Mouse (Mus musculus): ENCODE data around the gene Abl2.

DNA sequence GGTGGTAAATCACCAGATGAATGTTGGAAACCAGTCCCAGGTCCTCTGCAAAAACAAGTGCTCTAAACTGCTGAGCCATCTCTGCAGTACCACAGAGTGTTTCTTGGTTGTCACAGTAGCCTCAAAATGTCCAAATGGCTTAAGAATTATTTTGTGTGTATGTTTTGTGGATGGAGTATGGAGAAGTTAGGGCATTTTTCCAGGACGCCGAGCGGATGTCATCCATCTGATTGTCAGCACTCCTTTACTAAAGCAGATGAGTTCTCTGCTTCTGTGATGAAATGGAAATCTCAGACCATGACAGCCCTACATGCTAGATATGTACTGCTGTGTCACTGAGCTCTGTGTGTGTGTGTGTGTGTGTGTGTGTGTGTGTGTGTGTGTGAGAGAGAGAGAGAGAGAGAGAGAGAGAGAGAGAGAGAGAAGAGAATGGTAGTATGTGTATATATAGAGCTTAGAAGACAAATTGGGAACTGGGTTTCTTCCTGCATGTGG lies 31.3 kb downstream of the Abl2 start:
- TF ChIP-seq CEBPB (IDR thresholded peaks at IDR 0.05; ENCODE audit: insufficient read depth, poor library complexity, severe bottlenecking): no peak
- no peak for TF ChIP-seq E2F4 (IDR thresholded peaks at IDR 0.05; ENCODE audit: insufficient read depth)
- TF ChIP-seq POLR2A (IDR thresholded peaks at IDR 0.05; ENCODE audit: insufficient read length, low read depth): no peak
- TF ChIP-seq MYOG (IDR thresholded peaks at IDR 0.05; ENCODE audit: control insufficient read depth in 1 of 3, insufficient read depth in 1 of 3, insufficient read length in 2 of 3, low read depth in 2 of 3): no peak
- TF ChIP-seq MAX (IDR thresholded peaks at IDR 0.05; ENCODE audit: low read depth): no peak
